Mouse (Mus musculus): ENCODE data around the gene Bpifb9a. TPM values are rescaled to one million over a fixed set of nuclear protein-coding genes. Genes with fewer than 3 reads are reported as not detected.
"Not testable (repeated sequence)": the region's sequence is repeated elsewhere in the genome, so short reads cannot be mapped to it uniquely, and the experiment has no call there.

Bpifb9a gene
- total RNA-seq, 2 experiments from 2014 or later, result not detected

GRCm38 (mm10) chr2:154301763-154302162 lies 44.1 kb downstream of the Bpifb9a start:
- no peak for DNase-seq (ENCODE audit: low spot score)
- intact Hi-C loops (cut with DNase I), result no loop called here

GRCm38 (mm10) chr2:154304604-154305003 lies 47.0 kb downstream of the Bpifb9a start:
- intact Hi-C loops (cut with DNase I); DNase-seq (ENCODE audit: low spot score): not testable (repeated sequence)

GRCm38 (mm10) chr2:154306927-154307326 lies 49.3 kb downstream of the Bpifb9a start, which contains the start of gene Bpifb9b:
Bpifb9b (plus strand) TSS chr2:154307227.
- DNase-seq (ENCODE audit: low spot score), result not testable (repeated sequence)
- intact Hi-C loops (cut with DNase I), result loop anchor here (2.0 kb wide), 1 partner anchor 48 kb away; no protein-coding TSS in a partner anchor

- intact Hi-C loops (cut with DNase I); DNase-seq (ENCODE audit: low spot score): not testable (repeated sequence)
These were observed 56.1 kb downstream of the Bpifb9a start for GRCm38 (mm10) chr2:154313771-154314170.

Other genes with a start within 250 kb of the Bpifb9a start
- gene Bpifa2, start 249.6 kb upstream of the Bpifb9a start, total RNA-seq (2021), result not detected
- not detected for gene Bpifa3, start 127.5 kb upstream of the Bpifb9a start, total RNA-seq (2021)
- gene Bpifa1, start 115.0 kb upstream of the Bpifb9a start, total RNA-seq (2021), result not detected
- gene Bpifa5, start 95.2 kb upstream of the Bpifb9a start, total RNA-seq (2021), result not detected
- gene Bpifb1, start 67.0 kb upstream of the Bpifb9a start, total RNA-seq (2021), result under 1 TPM in 1 of 2 experiments, not detected in 1; 0.17 TPM
- gene Bpifb5, start 34.1 kb upstream of the Bpifb9a start, total RNA-seq (2021), result not detected
- not detected for gene Bpifb9b, start 49.4 kb downstream of the Bpifb9a start, total RNA-seq (2021)
- gene Cdk5rap1, start 115.2 kb downstream of the Bpifb9a start, total RNA-seq (2021), result 10 to 100 TPM; 23.1 to 25.6 TPM
- gene Snta1, start 150.2 kb downstream of the Bpifb9a start, total RNA-seq (2021), result 10 to 100 TPM; 88.8 to 90.4 TPM
- gene Cbfa2t2, start 178.6 kb downstream of the Bpifb9a start, total RNA-seq (2021), result 10 to 100 TPM; 14.3 to 18.4 TPM